Mouse (Mus musculus) forebrain, postnatal 0 days (tissue): Measurements from ENCODE around the gene Slc45a3. TPM values are rescaled to one million over a fixed set of nuclear protein-coding genes. Genes with fewer than 3 reads are reported as not detected.
A peak's percentile ranks its signal among the peaks of the same experiment; 100 is the strongest.

ENCODE experiments used
- ATAC-seq: fragments of 200-750 bp; cut with Nextera tagmentation; 2 replicates; pipeline ENCODE4 v1.8.0; 2017; ENCODE audit warnings: mild to moderate bottlenecking, moderate library complexity
- DNase-seq: peaks from one replicate; pipeline ENCODE4 v3.0.0-alpha.2; 2015
- H3K27ac ChIP-seq: fragments of 300-500 bp; sonication (generic); 2 replicates; pipeline ENCODE4 v1.5.1; 2014; ENCODE audit warnings: low read depth, mild to moderate bottlenecking, antibody characterized with exemption, low read length, moderate library complexity, mixed read lengths
- H3K27me3 ChIP-seq: fragments of 300-500 bp; sonication (generic); 2 replicates; pipeline ENCODE4 v1.6.1; 2014; ENCODE audit warnings: mild to moderate bottlenecking, low read length, mixed read lengths; ENCODE audit not compliant: insufficient read depth
- H3K36me3 ChIP-seq: fragments of 300-500 bp; sonication (generic); 2 replicates; pipeline ENCODE4 v1.6.1; 2014; ENCODE audit warnings: mild to moderate bottlenecking, moderate library complexity; ENCODE audit not compliant: insufficient read depth
- H3K4me1 ChIP-seq: fragments of 300-500 bp; sonication (generic); 2 replicates; pipeline ENCODE4 v1.6.1; 2014; ENCODE audit warnings: antibody characterized with exemption; ENCODE audit not compliant: insufficient read depth
- H3K4me2 ChIP-seq: fragments of 300-500 bp; sonication (generic); 2 replicates; pipeline ENCODE4 v1.6.1; 2014; ENCODE audit warnings: low read depth, mild to moderate bottlenecking, moderate library complexity
- H3K4me3 ChIP-seq: fragments of 300-500 bp; sonication (generic); 2 replicates; pipeline ENCODE4 v1.5.1; 2014; ENCODE audit warnings: low read depth, low read length, mixed read lengths
- H3K9ac ChIP-seq: fragments of 300-500 bp; sonication (generic); 2 replicates; pipeline ENCODE4 v1.6.1; 2014; ENCODE audit warnings: mild to moderate bottlenecking
- H3K9me3 ChIP-seq: fragments of 300-500 bp; sonication (generic); 2 replicates; pipeline ENCODE4 v1.6.1; 2016; ENCODE audit warnings: low read length
- CTCF ChIP-seq: sonication (generic); IDR thresholded peaks from 2 replicates; pipeline ENCODE4 v1.5.1; 2016; ENCODE audit warnings: antibody characterized with exemption, control low read depth, low read depth
- WGBS: fragments of 180-500 bp; shearing (Covaris S2); extraction: QIAGEN DNeasy Blood & Tissue Kit; methylation state at CpG from one replicate; pipeline ENCODE4 v1.1.7; 2014; 5-methylcytosine and 5-hydroxymethylcytosine counted together
- polyA plus RNA-seq: library from polyadenylated mRNA; unstranded; fragments of >200 nt; fragmentation: Nextera tagmentation; extraction: Ambion mirVana; gene quantifications from 2 replicates; pipeline ENCODE4 v1.2.1, GENCODE M21; 2015
- total RNA-seq: library from RNA; depleted of rRNA; stranded (reverse); fragments of >200 nt; gene quantifications from 2 replicates; pipeline ENCODE4 v1.2.3, GENCODE M21; 2014

The Slc45a3 gene
- total and polyA plus RNA-seq, 2 experiments from 2014 or later = 0.69 to 0.86 TPM

DNA sequence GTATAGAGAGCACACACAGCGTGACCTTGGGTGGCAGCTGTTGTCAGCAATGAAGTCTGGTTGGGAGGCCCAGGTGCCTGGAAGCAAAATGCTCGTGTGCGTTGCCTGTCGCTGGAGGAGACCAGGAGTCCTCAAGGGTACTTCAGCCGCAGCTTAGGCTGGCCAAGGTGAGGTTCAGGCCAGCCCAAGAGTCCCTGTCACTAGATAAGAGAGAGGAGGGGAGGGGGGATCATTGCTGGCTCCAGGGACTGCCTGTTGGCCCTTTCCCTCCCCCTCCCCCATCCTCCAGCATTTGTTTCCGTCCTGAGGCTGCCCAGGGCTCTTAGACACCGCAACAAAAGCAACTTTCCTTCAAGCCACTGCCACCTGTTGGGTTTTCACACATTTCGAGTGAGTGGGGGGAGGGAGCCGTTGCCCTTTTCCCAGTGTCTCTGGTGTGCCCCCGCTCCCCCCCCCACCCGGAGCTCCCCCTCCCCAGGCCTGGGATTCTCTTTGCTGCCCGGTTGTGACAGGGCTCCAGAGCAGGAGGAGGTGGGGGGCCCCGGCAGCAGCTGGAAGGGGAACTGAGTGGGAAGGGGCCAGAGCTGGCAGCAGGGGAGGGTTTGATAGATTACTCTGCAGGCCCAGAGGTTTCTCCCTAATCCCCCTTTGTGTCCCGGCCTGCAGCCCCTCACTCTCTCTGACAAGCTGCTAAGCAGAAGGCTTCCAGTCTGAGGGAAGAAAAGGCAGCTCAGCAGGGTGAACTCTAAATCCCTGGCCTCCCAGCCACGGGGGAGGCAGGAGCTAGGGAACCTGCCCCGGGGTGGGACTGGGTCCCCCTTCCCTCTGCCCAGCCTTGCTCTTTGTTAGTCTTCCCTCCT lies 8.1 kb downstream of the Slc45a3 start:
- 9% methylated on average over 15 of the region's 16 CpGs for WGBS
- H3K27ac ChIP-seq = no peak overlapping the region
- TF ChIP-seq CTCF = no peak
- H3K27me3 ChIP-seq = no peaks in the 10 kb centered on the region
- H3K9me3 ChIP-seq = no peaks in the 10 kb centered on the region
- H3K36me3 ChIP-seq = no peaks in the 10 kb centered on the region
- DNase-seq (no peak), ATAC-seq (peak; percentile 27; the same call in 1 of the 2 replicates)
- H3K4me1 ChIP-seq = no peaks in the 10 kb centered on the region
- no peak overlapping the region for H3K9ac ChIP-seq
- H3K4me3 ChIP-seq = no peak overlapping the region
- H3K4me2 ChIP-seq = no peak overlapping the region

GRCm38 (mm10) chr1:131971771-131972497 lies 9.2 kb downstream of the Slc45a3 start:
- Histone ChIP-seq H3K9me3 (no peaks in the 10 kb centered on the region), H3K36me3 (no peaks in the 10 kb centered on the region), H3K27me3 (no peaks in the 10 kb centered on the region), H3K27ac (no peak overlapping the region), H3K4me2 (no peak overlapping the region), H3K9ac (no peak overlapping the region), H3K4me3 (no peak overlapping the region), H3K4me1 (no peaks in the 10 kb centered on the region)
- no peak for TF ChIP-seq CTCF
- no peak for ATAC-seq
- WGBS = 19% methylated on average over 15 of the region's 15 CpGs
- DNase-seq = no peak

GRCm38 (mm10) chr1:131972498-131973334 lies 9.9 kb downstream of the Slc45a3 start:
- H3K4me3 ChIP-seq = no peak overlapping the region
- ATAC-seq = no peak
- 34% methylated on average over 13 of the region's 13 CpGs for WGBS
- H3K9ac ChIP-seq = no peak overlapping the region
- no peaks in the 10 kb centered on the region for H3K27me3 ChIP-seq
- H3K27ac ChIP-seq = no peak overlapping the region
- H3K36me3 ChIP-seq = no peaks in the 10 kb centered on the region
- no peak for TF ChIP-seq CTCF
- H3K4me2 ChIP-seq = no peak overlapping the region
- no peaks in the 10 kb centered on the region for H3K4me1 ChIP-seq
- no peak for DNase-seq
- H3K9me3 ChIP-seq = no peaks in the 10 kb centered on the region

GRCm38 (mm10) chr1:131973991-131974390 lies 11.2 kb downstream of the Slc45a3 start:
- H3K9ac ChIP-seq = no peak overlapping the region
- no peak overlapping the region for H3K27ac ChIP-seq
- no peaks in the 10 kb centered on the region for H3K36me3 ChIP-seq
- 86% methylated on average over 6 of the region's 6 CpGs for WGBS
- H3K4me1 ChIP-seq = no peaks in the 10 kb centered on the region
- H3K9me3 ChIP-seq = no peaks in the 10 kb centered on the region
- no peak overlapping the region for H3K4me3 ChIP-seq
- no peak for DNase-seq
- no peak overlapping the region for H3K4me2 ChIP-seq
- ATAC-seq = no peak
- TF ChIP-seq CTCF = no peak
- no peaks in the 10 kb centered on the region for H3K27me3 ChIP-seq

DNA sequence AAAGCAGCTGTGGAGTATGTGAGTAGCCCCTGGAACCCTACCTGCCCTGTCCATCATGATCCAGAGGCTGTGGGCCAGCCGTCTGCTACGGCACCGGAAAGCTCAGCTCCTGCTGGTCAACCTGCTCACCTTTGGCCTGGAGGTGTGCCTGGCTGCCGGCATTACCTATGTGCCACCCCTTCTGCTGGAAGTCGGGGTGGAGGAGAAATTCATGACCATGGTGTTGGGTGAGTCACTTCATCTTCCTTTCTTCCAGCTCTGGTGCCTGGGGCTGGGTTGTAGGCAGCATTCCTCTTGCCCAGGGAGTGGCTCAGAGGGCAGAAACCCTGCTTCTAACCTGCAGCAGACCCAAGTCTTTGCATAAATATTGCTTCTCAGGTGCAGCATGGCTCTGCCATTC lies 14.1 kb downstream of the Slc45a3 start:
- Histone ChIP-seq H3K4me1 (no peaks in the 10 kb centered on the region), H3K9me3 (no peaks in the 10 kb centered on the region), H3K27me3 (no peaks in the 10 kb centered on the region), H3K4me3 (no peak overlapping the region), H3K9ac (no peak overlapping the region), H3K4me2 (no peak overlapping the region), H3K27ac (no peak overlapping the region), H3K36me3 (no peaks in the 10 kb centered on the region)
- 94% methylated on average over 5 of the region's 5 CpGs for WGBS
- no peak for TF ChIP-seq CTCF
- DNase-seq = no peak
- ATAC-seq = no peak

DNA sequence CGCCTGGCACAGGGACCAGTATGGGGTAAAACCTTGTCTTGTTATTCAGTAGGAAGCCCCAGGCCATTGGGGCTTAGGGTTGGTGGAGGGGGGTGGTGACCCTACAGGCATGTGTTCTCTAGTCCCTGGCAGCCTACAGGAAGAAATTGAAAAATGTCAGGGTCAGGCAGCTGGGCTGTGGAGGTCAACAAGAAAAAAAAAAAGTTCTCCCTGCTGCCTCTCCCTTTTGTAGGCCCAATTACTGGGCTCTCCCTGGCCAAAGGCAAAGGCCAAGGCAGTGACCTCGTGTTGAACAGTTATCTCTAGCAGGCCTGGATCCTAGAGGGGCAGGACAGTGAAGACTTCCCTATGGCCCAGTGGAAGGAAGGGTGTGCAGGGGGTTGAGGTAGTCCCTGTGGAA lies 17.7 kb downstream of the Slc45a3 start:
- TF ChIP-seq CTCF = no peak
- no peak overlapping the region for H3K4me3 ChIP-seq
- no peaks in the 10 kb centered on the region for H3K36me3 ChIP-seq
- DNase-seq (no peak), ATAC-seq (no peak)
- WGBS = 34% methylated on average over 2 of the region's 2 CpGs
- H3K4me1 ChIP-seq = no peaks in the 10 kb centered on the region
- H3K27me3 ChIP-seq = no peaks in the 10 kb centered on the region
- H3K27ac ChIP-seq = no peak overlapping the region
- H3K9ac ChIP-seq = no peak overlapping the region
- H3K4me2 ChIP-seq = no peak overlapping the region
- no peaks in the 10 kb centered on the region for H3K9me3 ChIP-seq
